Mouse (Mus musculus): ENCODE results near the gene Ehf. TPM values are rescaled to one million over a fixed set of nuclear protein-coding genes. Genes with fewer than 3 reads are reported as not detected.

The Ehf gene
- total RNA-seq, 4 experiments from 2014 or later = not detected

DNA sequence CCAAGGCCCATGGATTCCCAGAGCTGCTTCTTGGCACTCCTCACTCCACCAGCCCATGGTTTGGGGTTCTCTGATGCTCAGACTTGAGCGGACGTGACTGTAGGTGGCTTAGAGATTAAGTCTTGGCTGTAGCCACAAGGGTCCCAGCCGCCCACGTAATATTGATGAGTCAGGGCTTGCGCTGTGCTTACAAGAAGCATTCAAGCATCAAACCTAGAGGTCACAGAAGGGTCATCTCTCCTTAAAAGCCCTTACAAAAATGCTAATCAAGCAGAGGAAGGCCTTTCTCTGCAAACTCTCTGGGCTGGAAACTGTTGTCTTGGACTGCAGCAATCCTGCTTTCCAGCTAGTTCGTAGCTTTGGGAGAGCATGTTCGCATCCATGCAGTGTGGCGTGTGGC is 88.2 kb downstream of the Ehf start:
- DNase-seq (ENCODE audit: low spot score in 2 of 2) = no peak

DNA sequence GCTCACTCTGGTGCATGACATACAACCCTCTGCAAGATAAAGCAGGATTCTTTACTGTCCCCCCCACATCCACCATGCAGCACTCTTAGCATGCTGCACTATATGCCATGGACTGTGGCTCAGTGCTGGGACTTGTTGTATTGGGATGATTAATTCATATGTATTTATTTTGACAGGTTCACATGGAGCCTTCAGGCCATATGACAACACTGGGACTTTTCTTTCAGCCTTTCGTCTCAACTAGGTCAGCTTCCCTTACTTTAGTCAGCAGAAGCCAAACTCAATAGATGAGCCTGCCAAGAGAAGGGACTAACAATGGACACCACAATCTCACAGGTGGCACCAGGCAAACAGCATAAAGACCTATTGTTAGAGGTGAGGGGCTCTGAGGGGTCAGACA is 89.5 kb downstream of the Ehf start:
- no peak for DNase-seq (ENCODE audit: low spot score in 2 of 2)

Other genes starting within 250 kb of the Ehf start
- 10 to 100 TPM; 48.3 to 59.4 (median 53.2) TPM for gene Pdhx, start 229.8 kb downstream of the Ehf start, total RNA-seq (2022)
- 10 to 100 TPM; 12.3 to 21.8 (median 17.3) TPM for gene Apip, start 229.6 kb downstream of the Ehf start, total RNA-seq (2022)
- 1 to 10 TPM in 3 of 4 experiments, under 1 TPM in 1; 1.00 to 1.4 (median 1.1) TPM for gene Elf5, start 108.4 kb upstream of the Ehf start, total RNA-seq (2022)
- gene Cat, start 181.9 kb upstream of the Ehf start, total RNA-seq (2022) = 10 to 100 TPM; 43.7 to 51.4 (median 48.4) TPM

All from left cerebral cortex, adult 8-10 months (tissue).